Mouse (Mus musculus) ES-CJ7 (cell line): ENCODE results near the gene Htt.

Experiments used
- DNase-seq: peaks from one replicate; pipeline ENCODE4 v3.0.0; 2011; ENCODE audit warnings: low read depth, low spot score

The Htt gene

GRCm38 (mm10) chr5:34931091-34931490, 169.6 kb downstream of the Htt start:
- DNase-seq, result no peak

GRCm38 (mm10) chr5:34931516-34932457, 170.2 kb downstream of the Htt start:
- no peak for DNase-seq

- DNase-seq, result no peak
These were observed 170.9 kb downstream of the Htt start for GRCm38 (mm10) chr5:34932458-34932806.

- peak; percentile 53 for DNase-seq
These were observed 171.9 kb downstream of the Htt start for GRCm38 (mm10) chr5:34933461-34933860.

GRCm38 (mm10) chr5:34941710-34942470, 180.3 kb downstream of the Htt start:
- no peak for DNase-seq

- no peak for DNase-seq
These were observed 181.9 kb downstream of the Htt start for GRCm38 (mm10) chr5:34943428-34943827.

- DNase-seq, result peak; percentile 75
These were observed 187.6 kb downstream of the Htt start, which contains the start of gene Rgs12 for GRCm38 (mm10) chr5:34948861-34949760. TSS of gene Rgs12 (plus strand) at chr5:34949445.

- DNase-seq, result peak; percentile 12
These were observed 188.2 kb downstream of the Htt start for GRCm38 (mm10) chr5:34949769-34950211.

- DNase-seq, result no peak
These were observed 189.1 kb downstream of the Htt start for GRCm38 (mm10) chr5:34950486-34951160.

GRCm38 (mm10) chr5:34951161-34951834, 189.8 kb downstream of the Htt start:
- no peak for DNase-seq

- DNase-seq, result no peak
These were observed 193.0 kb downstream of the Htt start for GRCm38 (mm10) chr5:34954508-34954907.

- DNase-seq, result no peak
These were observed 194.1 kb downstream of the Htt start for GRCm38 (mm10) chr5:34955630-34956029.

- DNase-seq, result no peak
These were observed 194.6 kb downstream of the Htt start for GRCm38 (mm10) chr5:34956151-34956550.

GRCm38 (mm10) chr5:34957015-34957414, 195.5 kb downstream of the Htt start:
- DNase-seq, result no peak

- no peak for DNase-seq
These were observed 198.5 kb downstream of the Htt start for GRCm38 (mm10) chr5:34960021-34960420.
